Mouse (Mus musculus) MEL (cell line): ENCODE data around the gene Cmbl. TPM values are rescaled to one million over a fixed set of nuclear protein-coding genes. Genes with fewer than 3 reads are reported as not detected.

ENCODE experiments used
- DNase-seq: peaks from one replicate; pipeline ENCODE4 v3.0.0; 2011; ENCODE audit warnings: low read depth, low spot score
- H3K27ac ChIP-seq: 2 replicates; pipeline ENCODE4 v1.5.1; 2012; ENCODE audit warnings: low read depth, mild to moderate bottlenecking, control low read depth, low read length, moderate library complexity; ENCODE audit not compliant: control insufficient read depth
- H3K27me3 ChIP-seq, 2 experiments: fragments of 150-350 bp in 1 of 2; sonication (generic) in 1 of 2; 2 replicates each; pipeline ENCODE4 v1.6.1; 2012; ENCODE audit warnings: low read length in 2 of 2, mild to moderate bottlenecking in 2 of 2, improper control_type of control experiment in 1 of 2, moderate library complexity in 1 of 2; ENCODE audit not compliant: insufficient read depth in 2 of 2, control insufficient read depth in 1 of 2
- H3K36me3 ChIP-seq, 2 experiments: 2 replicates each; pipeline ENCODE4 v1.6.1; 2012 to 2014; ENCODE audit warnings: low read length in 2 of 2, improper control_type of control experiment in 1 of 2, inconsistent platforms in 1 of 2, mild to moderate bottlenecking in 1 of 2; ENCODE audit not compliant: insufficient read depth in 2 of 2, control insufficient read depth in 1 of 2
- H3K4me1 ChIP-seq, 2 experiments: fragments of 150-350 bp in 1 of 2; sonication (generic) in 1 of 2; 2 replicates each; pipeline ENCODE4 v1.6.1; 2012; ENCODE audit warnings: low read length in 2 of 2, improper control_type of control experiment in 1 of 2, mild to moderate bottlenecking in 1 of 2; ENCODE audit not compliant: insufficient read depth in 2 of 2, control insufficient read depth in 1 of 2
- H3K4me3 ChIP-seq, 2 experiments: fragments of 150-350 bp in 1 of 2; sonication (generic) in 1 of 2; 2 replicates each; pipeline ENCODE4 v1.5.1; 2012; ENCODE audit warnings: low read depth in 2 of 2, low read length in 2 of 2, mild to moderate bottlenecking in 2 of 2, moderate library complexity in 2 of 2, control low read depth in 1 of 2, improper control_type of control experiment in 1 of 2; ENCODE audit not compliant: control insufficient read depth in 1 of 2, insufficient read depth in 1 of 2
- H3K79me2 ChIP-seq: 2 replicates; pipeline ENCODE4 v1.6.1; 2012; ENCODE audit warnings: mild to moderate bottlenecking, low read length, moderate library complexity; ENCODE audit not compliant: control insufficient read depth, poor library complexity, insufficient read depth
- H3K9ac ChIP-seq: 2 replicates; pipeline ENCODE4 v1.6.1; 2012; ENCODE audit warnings: low read depth, mild to moderate bottlenecking, control low read depth, low read length, moderate library complexity; ENCODE audit not compliant: control insufficient read depth, poor library complexity, severe bottlenecking
- H3K9me3 ChIP-seq: fragments of 150-350 bp; sonication (generic); replicated peaks from 2 replicates; pipeline ENCODE4 v1.6.1; 2012; ENCODE audit warnings: mild to moderate bottlenecking, low read length, improper control_type of control experiment, moderate library complexity; ENCODE audit not compliant: insufficient read depth
- BHLHE40 ChIP-seq: IDR thresholded peaks from 2 replicates; pipeline ENCODE4 v1.6.1; 2012; ENCODE audit warnings: low read depth, mild to moderate bottlenecking, inconsistent platforms, low read length, improper control_type of control experiment, borderline replicate concordance
- CHD1 ChIP-seq: IDR thresholded peaks from 2 replicates; pipeline ENCODE4 v1.6.1; 2012; ENCODE audit warnings: low read depth, mild to moderate bottlenecking, inconsistent platforms, low read length, improper control_type of control experiment
- CHD2 ChIP-seq: IDR thresholded peaks from 2 replicates; pipeline ENCODE4 v1.6.1; 2011; ENCODE audit warnings: low read length, improper control_type of control experiment
- CTCF ChIP-seq, 3 experiments: IDR thresholded peaks in 2 of 3; conservative IDR thresholded peaks in 1 of 3; 2 replicates each; pipeline ENCODE4 v1.5.1; 2011 to 2012; ENCODE audit warnings: low read length in 3 of 3, low read depth in 2 of 3, mild to moderate bottlenecking in 2 of 3, improper control_type of control experiment in 1 of 3, inconsistent platforms in 1 of 3, mixed read lengths in 1 of 3, moderate library complexity in 1 of 3; ENCODE audit not compliant: control insufficient read depth in 1 of 3, insufficient read depth in 1 of 3, poor library complexity in 1 of 3, severe bottlenecking in 1 of 3
- E2F4 ChIP-seq: IDR thresholded peaks from 2 replicates; pipeline ENCODE4 v1.6.1; 2011; ENCODE audit warnings: low read depth, low read length, improper control_type of control experiment, borderline replicate concordance
- ELF1 ChIP-seq: IDR thresholded peaks from 2 replicates; pipeline ENCODE4 v1.6.1; 2014; ENCODE audit warnings: low read depth, mild to moderate bottlenecking, inconsistent platforms, low read length, improper control_type of control experiment, moderate library complexity
- EP300 ChIP-seq, 2 experiments: IDR thresholded peaks; 2 replicates each; pipeline ENCODE4 v1.6.1; 2011; ENCODE audit warnings: improper control_type of control experiment in 2 of 2, low read length in 2 of 2, low read depth in 1 of 2, mild to moderate bottlenecking in 1 of 2
- ETS1 ChIP-seq: IDR thresholded peaks from 2 replicates; pipeline ENCODE4 v1.6.1; 2012; ENCODE audit warnings: low read depth, mild to moderate bottlenecking, inconsistent platforms, low read length, improper control_type of control experiment, moderate library complexity
- GABPA ChIP-seq: IDR thresholded peaks from 2 replicates; pipeline ENCODE4 v1.6.1; 2012; ENCODE audit warnings: low read depth, mild to moderate bottlenecking, inconsistent platforms, low read length, improper control_type of control experiment, moderate library complexity
- GATA1 ChIP-seq: IDR thresholded peaks from 2 replicates; pipeline ENCODE4 v1.6.1; 2011; ENCODE audit warnings: low read depth, low read length, improper control_type of control experiment
- HCFC1 ChIP-seq: IDR thresholded peaks from 2 replicates; pipeline ENCODE4 v1.6.1; 2012; ENCODE audit warnings: low read depth, mild to moderate bottlenecking, inconsistent platforms, low read length, improper control_type of control experiment, moderate library complexity
- JUND ChIP-seq: IDR thresholded peaks from 2 replicates; pipeline ENCODE4 v1.6.1; 2011; ENCODE audit warnings: low read depth, mild to moderate bottlenecking, improper control_type of control experiment, low read length
- KAT2A ChIP-seq: conservative IDR thresholded peaks from 2 replicates; pipeline ENCODE4 v1.6.1; 2012; ENCODE audit warnings: low read depth, low read length, improper control_type of control experiment, inconsistent platforms
- MAFK ChIP-seq: IDR thresholded peaks from 2 replicates; pipeline ENCODE4 v1.6.1; 2011; ENCODE audit warnings: low read depth, mild to moderate bottlenecking, low read length, improper control_type of control experiment, borderline replicate concordance
- MAZ ChIP-seq: IDR thresholded peaks from 2 replicates; pipeline ENCODE4 v1.6.1; 2012; ENCODE audit warnings: low read depth, mild to moderate bottlenecking, inconsistent platforms, low read length, improper control_type of control experiment
- MYC ChIP-seq: IDR thresholded peaks from 2 replicates; pipeline ENCODE4 v1.6.1; 2011; ENCODE audit warnings: low read depth, mild to moderate bottlenecking, low read length, improper control_type of control experiment, moderate library complexity
- NELFE ChIP-seq: IDR thresholded peaks from 2 replicates; pipeline ENCODE4 v1.6.1; 2011; ENCODE audit warnings: low read depth, low read length, improper control_type of control experiment
- NRF1 ChIP-seq: IDR thresholded peaks from 2 replicates; pipeline ENCODE4 v1.6.1; 2014; ENCODE audit warnings: low read depth, mild to moderate bottlenecking, inconsistent platforms, low read length, improper control_type of control experiment, moderate library complexity; ENCODE audit not compliant: poor library complexity, insufficient read depth, severe bottlenecking
- POLR2AphosphoS2 ChIP-seq: IDR thresholded peaks from 2 replicates; pipeline ENCODE4 v1.6.1; 2011; ENCODE audit warnings: low read length, improper control_type of control experiment
- POLR2AphosphoS5 ChIP-seq: IDR thresholded peaks from 2 replicates; pipeline ENCODE4 v1.6.1; 2012; ENCODE audit warnings: low read depth, borderline replicate concordance, mild to moderate bottlenecking, inconsistent platforms, low read length, moderate library complexity, mixed read lengths
- RAD21 ChIP-seq: IDR thresholded peaks from 2 replicates; pipeline ENCODE4 v1.6.1; 2011; ENCODE audit warnings: mild to moderate bottlenecking, low read depth, low read length, improper control_type of control experiment
- RCOR1 ChIP-seq: IDR thresholded peaks from 2 replicates; pipeline ENCODE4 v1.6.1; 2012; ENCODE audit warnings: low read depth, mild to moderate bottlenecking, inconsistent platforms, low read length, improper control_type of control experiment
- SIN3A ChIP-seq: IDR thresholded peaks from 2 replicates; pipeline ENCODE4 v1.6.1; 2012; ENCODE audit warnings: low read length, improper control_type of control experiment, inconsistent platforms
- SMC3 ChIP-seq: IDR thresholded peaks from 2 replicates; pipeline ENCODE4 v1.6.1; 2011; ENCODE audit warnings: low read depth, low read length, improper control_type of control experiment
- TBP ChIP-seq: IDR thresholded peaks from 2 replicates; pipeline ENCODE4 v1.8.0; 2011; ENCODE audit warnings: low read depth, low read length, improper control_type of control experiment
- TCF12 ChIP-seq: IDR thresholded peaks from 2 replicates; pipeline ENCODE4 v1.6.1; 2014; ENCODE audit warnings: low read depth, mild to moderate bottlenecking, inconsistent platforms, low read length, improper control_type of control experiment, moderate library complexity
- UBTF ChIP-seq: IDR thresholded peaks from 2 replicates; pipeline ENCODE4 v1.6.1; 2012; ENCODE audit warnings: low read depth, mild to moderate bottlenecking, inconsistent platforms, low read length, improper control_type of control experiment, moderate library complexity, borderline replicate concordance; ENCODE audit not compliant: insufficient read depth
- USF1 ChIP-seq: IDR thresholded peaks from 2 replicates; pipeline ENCODE4 v1.6.1; 2014; ENCODE audit warnings: low read depth, mild to moderate bottlenecking, inconsistent platforms, low read length, improper control_type of control experiment, moderate library complexity
- USF2 ChIP-seq, 2 experiments: IDR thresholded peaks; 2 replicates each; pipeline ENCODE4 v1.6.1; 2011 to 2012; ENCODE audit warnings: improper control_type of control experiment in 2 of 2, low read length in 2 of 2, borderline replicate concordance in 1 of 2, inconsistent platforms in 1 of 2, low read depth in 1 of 2, mild to moderate bottlenecking in 1 of 2; ENCODE audit not compliant: insufficient read depth in 1 of 2
- ZC3H11A ChIP-seq: IDR thresholded peaks from 2 replicates; pipeline ENCODE4 v1.6.1; 2012; ENCODE audit warnings: low read depth, mild to moderate bottlenecking, inconsistent platforms, low read length, improper control_type of control experiment
- ZKSCAN1 ChIP-seq: IDR thresholded peaks from 2 replicates; pipeline ENCODE4 v1.6.1; 2012; ENCODE audit warnings: low read depth, mild to moderate bottlenecking, inconsistent platforms, low read length, improper control_type of control experiment, moderate library complexity
- ZMIZ1 ChIP-seq: IDR thresholded peaks from 2 replicates; pipeline ENCODE4 v1.6.1; 2012; ENCODE audit warnings: low read depth, mild to moderate bottlenecking, inconsistent platforms, low read length, improper control_type of control experiment, moderate library complexity
- ZNF384 ChIP-seq: IDR thresholded peaks from 2 replicates; pipeline ENCODE4 v1.6.1; 2012; ENCODE audit warnings: low read depth, mild to moderate bottlenecking, inconsistent platforms, low read length, improper control_type of control experiment
- polyA plus RNA-seq, 2 experiments: library from polyadenylated mRNA; stranded (reverse) in 1 of 2; unstranded in 1 of 2; fragments of >175 nt in 1 of 2; fragments of >200 nt in 1 of 2; gene quantifications; 2 replicates each; pipeline versions ENCODE4 v1.2.1 to v1.2.4; 2012; ENCODE audit warnings: low replicate concordance in 2 of 2, low read depth in 1 of 2; ENCODE audit not compliant: insufficient read length in 2 of 2, insufficient read depth in 1 of 2, missing spikeins in 1 of 2
- total RNA-seq: library from RNA; depleted of rRNA; stranded (reverse); fragments of 300-350 nt; gene quantifications from 2 replicates; pipeline ENCODE4 v1.2.3, GENCODE M21; 2012

Gene Cmbl
- total and polyA plus RNA-seq, 3 experiments = 0.22 to 0.31 TPM; not detected in 1

DNA sequence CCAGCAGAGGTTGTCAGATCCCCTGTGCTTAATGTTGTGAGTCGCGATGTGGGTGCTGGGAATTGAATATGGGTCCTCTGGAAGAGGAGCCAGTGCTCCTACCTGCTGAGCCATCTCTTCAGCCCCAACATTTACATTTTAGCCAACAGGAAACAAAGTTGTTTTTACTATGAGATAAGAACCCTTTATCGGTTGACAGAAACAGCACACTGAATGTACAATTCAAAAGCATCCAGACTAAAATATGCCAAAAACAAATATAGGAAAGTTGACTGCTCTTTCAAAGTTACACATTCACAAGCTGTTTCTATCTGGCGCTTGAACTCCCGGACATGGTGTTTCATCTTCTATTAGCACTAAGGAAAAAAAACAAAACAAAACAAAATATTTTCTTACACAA lies 20.9 kb downstream of the Cmbl start (continued):
- TF ChIP-seq SIN3A (peak; percentile 30; the same call in 1 of the 2 replicates), GATA1 (peak; percentile 91), SMC3 (no peak), POLR2AphosphoS2 (no peak), RAD21 (no peak), MYC (no peak), BHLHE40 (no peak), MAZ (no peak), NELFE (no peak)

DNA sequence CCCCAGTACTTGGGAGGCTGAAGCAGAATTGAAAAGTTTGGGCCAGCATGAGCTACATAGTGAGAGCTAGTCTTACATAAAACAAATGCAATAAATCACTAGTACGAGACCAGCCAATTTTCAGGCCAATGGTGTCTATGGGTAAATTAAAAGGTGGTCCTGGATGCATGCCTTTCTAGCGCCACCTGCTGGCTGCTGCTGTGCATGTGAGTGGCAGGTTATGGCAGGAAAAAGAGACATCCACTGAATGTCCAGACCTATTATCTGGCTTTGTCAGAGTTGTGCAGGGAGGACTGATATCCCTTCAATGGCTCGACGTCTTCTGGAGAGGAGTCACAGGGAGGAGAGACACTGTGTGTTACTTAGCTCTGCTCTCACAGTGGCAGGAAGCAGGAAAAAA lies 21.3 kb downstream of the Cmbl start:
- Histone ChIP-seq H3K79me2 (no peaks in the 10 kb centered on the region), H3K27me3 (no peaks in the 10 kb centered on the region), H3K36me3 (peaks cover 8 to 14% of the 10 kb centered on the region in 2 experiments), H3K9me3 (no peaks in the 10 kb centered on the region), H3K9ac (peak overlapping the region; percentile 45), H3K27ac (peak overlapping the region; percentile 30), H3K4me1 (peaks cover 2 to 20% of the 10 kb centered on the region in 2 experiments), H3K4me3 (peak overlapping the region; percentile 22 to 28; a peak in 3 of 4 replicates)
- DNase-seq = peak; percentile 95
- TF ChIP-seq E2F4 (no peak), KAT2A (no peak), TCF12 (peak; percentile 59; the same call in 1 of the 2 replicates), TBP (no peak; the same call in 1 of the 2 replicates), ZC3H11A (peak; percentile 100), SMC3 (peak; percentile 100), RCOR1 (no peak), CHD2 (no peak), ETS1 (0 out of 2 replicates have a peak, but pooled peaks have one; percentile 33), HCFC1 (0 out of 2 replicates have a peak, but pooled peaks have one; percentile 37), BHLHE40 (peak; percentile 65; the same call in 1 of the 2 replicates), SIN3A (peak; percentile 88), USF2 (IDR thresholded peaks at IDR 0.05; ENCODE audit: borderline replicate concordance in 1 of 2, insufficient read depth in 1 of 2, low read depth in 1 of 2, low read length in 2 of 2) (no peak), EP300 (IDR thresholded peaks at IDR 0.05; ENCODE audit: low read depth in 1 of 2, low read length in 2 of 2) (peak in 1 of 2 experiments; percentile 60; a peak in 2 of 4 replicates), NELFE (no peak), GABPA (no peak), ELF1 (0 out of 2 replicates have a peak, but pooled peaks have one; percentile 25), POLR2AphosphoS5 (no peak), NRF1 (no peak), USF1 (no peak), CHD1 (0 out of 2 replicates have a peak, but pooled peaks have one; percentile 4), ZKSCAN1 (no peak), RAD21 (peak; percentile 100), MAZ (peak; percentile 32; the same call in 1 of the 2 replicates), ZMIZ1 (no peak), MAFK (no peak), ZNF384 (peak; percentile 67), UBTF (no peak), MYC (peak; percentile 89), JUND (no peak; the same call in 1 of the 2 replicates), CTCF (IDR thresholded peaks at IDR 0.05 in 2 of 3, conservative IDR thresholded peaks at IDR 0.05 in 1 of 3; ENCODE audit: control insufficient read depth in 1 of 3, insufficient read depth in 1 of 3, low read depth in 2 of 3, low read length in 3 of 3, poor library complexity in 1 of 3, severe bottlenecking in 1 of 3) (peak in 2 of 3 experiments; percentile 99 to 100), GATA1 (peak; percentile 60)
